Mouse (Mus musculus) forebrain, embryonic 11.5 days (tissue): ENCODE measurements at regions not wholly inside any gene's neighbourhood (a gene's known extent, or its start where the extent isn't known, plus 50 kb on each side); places are given as distances from the start of the nearest gene placed in this dataset.

Experiments
- ATAC-seq: fragments of 200-750 bp; cut with Nextera tagmentation; replicated peaks from 2 replicates; pipeline ENCODE4 v1.8.0; 2017; ENCODE audit warnings: moderate TSS enrichment; ENCODE audit not compliant: low FRiP score
- DNase-seq: peaks from one replicate; pipeline ENCODE4 v3.0.0-alpha.2; 2017; ENCODE audit warnings: low spot score
- H3K27ac ChIP-seq: fragments of 300-500 bp; sonication (generic); 2 replicates; pipeline ENCODE4 v1.5.1; 2014; ENCODE audit warnings: low read depth, low read length
- H3K27me3 ChIP-seq: fragments of 300-500 bp; sonication (generic); 2 replicates; pipeline ENCODE4 v1.6.1; 2014; ENCODE audit warnings: mild to moderate bottlenecking, low read length, mixed read lengths; ENCODE audit not compliant: control insufficient read depth, insufficient read depth
- H3K36me3 ChIP-seq: fragments of 300-500 bp; sonication (generic); 2 replicates; pipeline ENCODE4 v1.6.1; 2014; ENCODE audit warnings: mild to moderate bottlenecking, low read length, moderate library complexity, mixed read lengths; ENCODE audit not compliant: control insufficient read depth, insufficient read depth
- H3K4me1 ChIP-seq: fragments of 300-500 bp; sonication (generic); replicated peaks from 2 replicates; pipeline ENCODE4 v1.6.1; 2014; ENCODE audit warnings: low read length, mixed read lengths; ENCODE audit not compliant: control insufficient read depth, insufficient read depth
- H3K4me2 ChIP-seq: fragments of 300-500 bp; sonication (generic); 2 replicates; pipeline ENCODE4 v1.6.1; 2014; ENCODE audit warnings: low read depth, mild to moderate bottlenecking, low read length, moderate library complexity, mixed read lengths; ENCODE audit not compliant: severe bottlenecking
- H3K4me3 ChIP-seq: fragments of 300-500 bp; sonication (generic); 2 replicates; pipeline ENCODE4 v1.5.1; 2014; ENCODE audit warnings: low read depth, low read length
- H3K9ac ChIP-seq: fragments of 300-500 bp; sonication (generic); 2 replicates; pipeline ENCODE4 v1.6.1; 2014; ENCODE audit warnings: low read length
- H3K9me3 ChIP-seq: fragments of 300-500 bp; sonication (generic); 2 replicates; pipeline ENCODE4 v1.6.1; 2016; ENCODE audit warnings: low read length, mixed read lengths; ENCODE audit not compliant: control insufficient read depth
- WGBS: fragments of 180-500 bp; shearing (Covaris S2); extraction: QIAGEN DNeasy Blood & Tissue Kit; methylation state at CpG from one replicate; pipeline ENCODE4 v1.1.7; 2014; 5-methylcytosine and 5-hydroxymethylcytosine counted together

- WGBS, result 82% methylated on average over 15 of the region's 15 CpGs
- H3K4me3 ChIP-seq, result no peak overlapping the region
- H3K36me3 ChIP-seq, result no peaks in the 10 kb centered on the region
- no peak overlapping the region for H3K4me2 ChIP-seq
- ATAC-seq (no peak), DNase-seq (no peak)
- H3K4me1 ChIP-seq, result no peaks in the 10 kb centered on the region
- no peaks in the 10 kb centered on the region for H3K27me3 ChIP-seq
- no peak overlapping the region for H3K27ac ChIP-seq
- no peaks in the 10 kb centered on the region for H3K9me3 ChIP-seq
- H3K9ac ChIP-seq, result no peak overlapping the region
These were observed 990.9 kb downstream of the Adgrl2 start for GRCm38 (mm10) chr3:147999330-147999953.

- 74% methylated on average over 9 of the region's 9 CpGs for WGBS
These were observed 998.6 kb downstream of the Adgrl2 start for GRCm38 (mm10) chr3:147991738-147992137.

GRCm38 (mm10) chr3:147990831-147991230 lies 999.5 kb downstream of the Adgrl2 start:
- no peaks in the 10 kb centered on the region for H3K4me1 ChIP-seq
- no peaks in the 10 kb centered on the region for H3K9me3 ChIP-seq
- DNase-seq, result no peak
- 27% methylated on average over 10 of the region's 10 CpGs for WGBS
- no peaks in the 10 kb centered on the region for H3K27me3 ChIP-seq
- no peak for ATAC-seq
- H3K27ac ChIP-seq, result no peak overlapping the region
- H3K36me3 ChIP-seq, result no peaks in the 10 kb centered on the region
- H3K4me3 ChIP-seq, result no peak overlapping the region
- no peak overlapping the region; the same call in 1 of the 2 replicates for H3K9ac ChIP-seq
- H3K4me2 ChIP-seq, result peak overlapping the region; percentile 34

More at GRCm38 (mm10) chr3:147991738-147992137, 998.6 kb downstream of the Adgrl2 start:
- no peaks in the 10 kb centered on the region for H3K9me3 ChIP-seq
- no peak overlapping the region for H3K9ac ChIP-seq
- DNase-seq, result no peak
- no peaks in the 10 kb centered on the region for H3K36me3 ChIP-seq
- H3K4me2 ChIP-seq, result no peak overlapping the region
- no peak overlapping the region for H3K27ac ChIP-seq
- no peak for ATAC-seq
- no peak overlapping the region for H3K4me3 ChIP-seq
- no peaks in the 10 kb centered on the region for H3K27me3 ChIP-seq
- no peaks in the 10 kb centered on the region for H3K4me1 ChIP-seq

GRCm38 (mm10) chr3:147982831-147983230 lies 1007.5 kb downstream of the Adgrl2 start:
- Histone ChIP-seq H3K9me3 (no peaks in the 10 kb centered on the region), H3K36me3 (no peaks in the 10 kb centered on the region), H3K4me2 (no peak overlapping the region), H3K27me3 (no peaks in the 10 kb centered on the region), H3K4me3 (no peak overlapping the region), H3K27ac (no peak overlapping the region), H3K4me1 (no peaks in the 10 kb centered on the region; the same call in 1 of the 2 replicates), H3K9ac (no peak overlapping the region)
- 35% methylated on average over 5 of the region's 5 CpGs for WGBS
- no peak for ATAC-seq
- DNase-seq, result no peak

GRCm38 (mm10) chr3:147981621-147982020 lies 1008.7 kb downstream of the Adgrl2 start:
- no peaks in the 10 kb centered on the region; the same call in 1 of the 2 replicates for H3K4me1 ChIP-seq
- no peaks in the 10 kb centered on the region for H3K27me3 ChIP-seq
- no peak for ATAC-seq
- no peak overlapping the region for H3K4me3 ChIP-seq
- DNase-seq, result no peak
- 43% methylated on average over 4 of the region's 4 CpGs for WGBS
- H3K9ac ChIP-seq, result no peak overlapping the region
- H3K4me2 ChIP-seq, result no peak overlapping the region
- H3K9me3 ChIP-seq, result no peaks in the 10 kb centered on the region
- no peak overlapping the region for H3K27ac ChIP-seq
- no peaks in the 10 kb centered on the region for H3K36me3 ChIP-seq

- H3K9ac ChIP-seq, result no peak overlapping the region
- DNase-seq, result no peak
- no peak overlapping the region for H3K4me3 ChIP-seq
- 92% methylated on average over 3 of the region's 3 CpGs for WGBS
- no peaks in the 10 kb centered on the region for H3K27me3 ChIP-seq
- H3K27ac ChIP-seq, result no peak overlapping the region
- no peaks in the 10 kb centered on the region for H3K9me3 ChIP-seq
- no peak for ATAC-seq
- no peak overlapping the region for H3K4me2 ChIP-seq
- H3K36me3 ChIP-seq, result no peaks in the 10 kb centered on the region
- peaks cover 2% of the 10 kb centered on the region; the same call in 1 of the 2 replicates for H3K4me1 ChIP-seq
These were observed 1013.8 kb downstream of the Adgrl2 start for GRCm38 (mm10) chr3:147976579-147976978.

GRCm38 (mm10) chr3:147976069-147976468 lies 1014.3 kb downstream of the Adgrl2 start:
- ATAC-seq, result no peak
- H3K9me3 ChIP-seq, result no peaks in the 10 kb centered on the region

GRCm38 (mm10) chr3:147975500-147975899 lies 1014.9 kb downstream of the Adgrl2 start:
- ATAC-seq, result peak; percentile 57; the same call in 1 of the 2 replicates
- Histone ChIP-seq H3K27ac (no peak overlapping the region), H3K36me3 (no peaks in the 10 kb centered on the region), H3K9me3 (no peaks in the 10 kb centered on the region), H3K4me3 (no peak overlapping the region), H3K4me2 (no peak overlapping the region), H3K4me1 (peaks cover 2% of the 10 kb centered on the region; the same call in 1 of the 2 replicates), H3K27me3 (no peaks in the 10 kb centered on the region), H3K9ac (no peak overlapping the region)
- WGBS, result 82% methylated on average over 10 of the region's 10 CpGs
- no peak for DNase-seq

More at GRCm38 (mm10) chr3:147976069-147976468, 1014.3 kb downstream of the Adgrl2 start:
- DNase-seq, result no peak
- peaks cover 2% of the 10 kb centered on the region; the same call in 1 of the 2 replicates for H3K4me1 ChIP-seq
- no peaks in the 10 kb centered on the region for H3K36me3 ChIP-seq
- H3K4me3 ChIP-seq, result no peak overlapping the region
- H3K4me2 ChIP-seq, result no peak overlapping the region
- H3K27me3 ChIP-seq, result no peaks in the 10 kb centered on the region
- H3K9ac ChIP-seq, result no peak overlapping the region
- H3K27ac ChIP-seq, result no peak overlapping the region
- 89% methylated on average over 6 of the region's 6 CpGs for WGBS

GRCm38 (mm10) chr3:147974515-147974914 lies 1015.8 kb downstream of the Adgrl2 start:
- H3K27ac ChIP-seq, result no peak overlapping the region
- peak overlapping the region; percentile 6; the same call in 1 of the 2 replicates for H3K4me2 ChIP-seq
- no peak overlapping the region for H3K4me3 ChIP-seq
- DNase-seq (no peak), ATAC-seq (no peak)
- H3K27me3 ChIP-seq, result no peaks in the 10 kb centered on the region
- WGBS, result 23% methylated on average over 8 of the region's 8 CpGs
- no peaks in the 10 kb centered on the region for H3K9me3 ChIP-seq
- H3K36me3 ChIP-seq, result no peaks in the 10 kb centered on the region
- no peak overlapping the region for H3K9ac ChIP-seq
- H3K4me1 ChIP-seq, result peaks cover 2% of the 10 kb centered on the region; the same call in 1 of the 2 replicates
